Comparison of ENCODE assay signal across 8 mouse cellular contexts in genomic region chr14:73239291-73239690, GRCm38 (mm10). TPM values are rescaled to one million over a fixed set of nuclear protein-coding genes. Genes with fewer than 3 reads are reported as not detected.
DNase-seq lines count a peak whose midpoint lies in the region; ATAC-seq and TF ChIP-seq lines count a peak whose summit lies in the region.

No protein-coding gene starts in this region.

- H3K27ac ChIP-seq in embryonic facial prominence, embryonic 11.5 days (replicated peaks; ENCODE audit: low read depth, low read length) = peak overlapping the region; percentile 85
- H3K27ac ChIP-seq in hindbrain, embryonic 13.5 days = peak overlapping the region; percentile 90
- H3K27ac ChIP-seq in liver, embryonic 14.5 days = peak overlapping the region; percentile 12

- TF ChIP-seq EP300 in liver, embryonic 14.5 days (IDR thresholded peaks at IDR 0.05; ENCODE audit: low read depth) = no peak; the same call in 1 of the 2 replicates

- H3K4me2 ChIP-seq in embryonic facial prominence, embryonic 11.5 days (ENCODE audit: low read depth, low read length) = peak overlapping the region; percentile 39
- peak overlapping the region; percentile 56 for H3K4me2 ChIP-seq in hindbrain, embryonic 13.5 days
- peak overlapping the region; percentile 66 for H3K4me2 ChIP-seq in liver, embryonic 14.5 days (ENCODE audit: low read depth)

- H3K9ac ChIP-seq in embryonic facial prominence, embryonic 11.5 days (replicated peaks; ENCODE audit: low read length) = peak overlapping the region; percentile 73
- peak overlapping the region; percentile 62 for H3K9ac ChIP-seq in hindbrain, embryonic 13.5 days
- H3K9ac ChIP-seq in liver, embryonic 14.5 days (replicated peaks) = peak overlapping the region; percentile 54

- no peak; the same call in 1 of the 2 replicates for ATAC-seq in embryonic facial prominence, embryonic 11.5 days (replicated peaks; ENCODE audit: insufficient number of reproducible peaks, low FRiP score, low TSS enrichment, low read depth)
- no peak for ATAC-seq in hindbrain, embryonic 13.5 days (ENCODE audit: low FRiP score)
- ATAC-seq in liver, embryonic 14.5 days (ENCODE audit: insufficient read depth) = peak; percentile 48; the same call in 1 of the 2 replicates

- no peaks in the 10 kb centered on the region for H3K27me3 ChIP-seq in embryonic facial prominence, embryonic 11.5 days (ENCODE audit: control insufficient read depth, insufficient read depth, low read length)
- H3K27me3 ChIP-seq in hindbrain, embryonic 13.5 days = no peaks in the 10 kb centered on the region
- no peaks in the 10 kb centered on the region for H3K27me3 ChIP-seq in liver, embryonic 14.5 days (ENCODE audit: control insufficient read depth, insufficient read depth, low read length)

- peak; percentile 89 for DNase-seq in heart, adult 11 months
- no peak for DNase-seq in heart, adult 9 months (ENCODE audit: low spot score in 2 of 2)
- DNase-seq in embryonic facial prominence, embryonic 11.5 days (ENCODE audit: low spot score) = peak; percentile 69
- DNase-seq in liver, embryonic 14.5 days (ENCODE audit: low read depth in 3 of 3, low spot score in 3 of 3) = no peak
- peak; percentile 60 for DNase-seq in retina, postnatal 1 day
- no peak for DNase-seq in frontal cortex, postnatal 14 days (ENCODE audit: low spot score in 2 of 2)
- DNase-seq in gastrocnemius, adult 8-10 months (ENCODE audit: low spot score in 2 of 2) = no peak

- no peak for TF ChIP-seq CTCF in liver, embryonic 14.5 days (IDR thresholded peaks at IDR 0.05; ENCODE audit: low read depth)

- H3K36me3 ChIP-seq in embryonic facial prominence, embryonic 11.5 days (replicated peaks; ENCODE audit: control insufficient read depth, insufficient read depth, low read depth, low read length) = no peaks in the 10 kb centered on the region
- H3K36me3 ChIP-seq in hindbrain, embryonic 13.5 days = no peaks in the 10 kb centered on the region
- H3K36me3 ChIP-seq in liver, embryonic 14.5 days (replicated peaks; ENCODE audit: control insufficient read depth, insufficient read depth, low read depth) = peaks cover 2% of the 10 kb centered on the region

- H3K9me3 ChIP-seq in embryonic facial prominence, embryonic 11.5 days (replicated peaks; ENCODE audit: control insufficient read depth, low read length) = no peaks in the 10 kb centered on the region
- H3K9me3 ChIP-seq in hindbrain, embryonic 13.5 days = no peaks in the 10 kb centered on the region
- no peaks in the 10 kb centered on the region for H3K9me3 ChIP-seq in liver, embryonic 14.5 days (ENCODE audit: control insufficient read depth, low read length)

- under 1% methylated on average over 6 of the region's 6 CpGs for WGBS in embryonic facial prominence, embryonic 11.5 days
- WGBS in hindbrain, embryonic 13.5 days = under 1% methylated on average over 6 of the region's 6 CpGs
- WGBS in liver, embryonic 14.5 days (ENCODE audit: insufficient replicate concordance) = 2% methylated on average over 6 of the region's 6 CpGs

- peaks cover 4% of the 10 kb centered on the region; the same call in 1 of the 2 replicates for H3K4me1 ChIP-seq in embryonic facial prominence, embryonic 11.5 days (ENCODE audit: control insufficient read depth, insufficient read depth, low read length)
- peaks cover 17% of the 10 kb centered on the region for H3K4me1 ChIP-seq in hindbrain, embryonic 13.5 days (replicated peaks)
- H3K4me1 ChIP-seq in liver, embryonic 14.5 days (replicated peaks; ENCODE audit: control insufficient read depth in 2 of 2, insufficient read depth in 2 of 2, low read length in 1 of 2) = peaks cover 8 to 13% of the 10 kb centered on the region in 2 experiments

- peak overlapping the region; percentile 39 for H3K4me3 ChIP-seq in embryonic facial prominence, embryonic 11.5 days (ENCODE audit: low read depth, low read length)
- peak overlapping the region; percentile 50 for H3K4me3 ChIP-seq in hindbrain, embryonic 13.5 days
- H3K4me3 ChIP-seq in liver, embryonic 14.5 days (ENCODE audit: insufficient read depth in 1 of 2, low read depth in 2 of 2, low read length in 2 of 2) = peak overlapping the region; percentile 57 to 93

RNA-seq across cellular contexts. Expression of gene Lpar6, which starts 1.6 kb away (rescaled TPM):
- 19.0 and 22.4 TPM in 2 replicates for polyA plus RNA-seq in embryonic facial prominence, embryonic 11.5 days (2014; fragmentation: Nextera tagmentation; extraction: Ambion mirVana)
- 6.8 and 7.0 TPM in 2 replicates for polyA plus RNA-seq in hindbrain, embryonic 13.5 days (2015; fragmentation: Nextera tagmentation; extraction: Ambion mirVana)
- 1.8 and 2.3 TPM in 2 replicates for polyA plus RNA-seq in liver, embryonic 14.5 days (2012; rRNA removed)
- 3.2 and 4.1 TPM in 2 replicates for polyA plus RNA-seq in liver, embryonic 14.5 days (2014; fragmentation: Nextera tagmentation; extraction: Ambion mirVana)
- total RNA-seq in gastrocnemius, adult 8-10 months (2022) = under 1 TPM; 0.61 to 0.89 (median 0.76) TPM

Comparison
In these comparisons a context has a peak if more than half of its experiments do, and no peak if none do; other contexts are left out.
1. DNase-seq: peak in heart, adult 11 months (single experiment), embryonic facial prominence, embryonic 11.5 days (single experiment) and retina, postnatal 1 day (single experiment); none in heart, adult 9 months (0 of 2), liver, embryonic 14.5 days (0 of 3), frontal cortex, postnatal 14 days (0 of 2) and gastrocnemius, adult 8-10 months (0 of 2).
2. H3K27ac ChIP-seq: peak in every context shown above with its lines; median percentile 90 in hindbrain, embryonic 13.5 days; 85 in embryonic facial prominence, embryonic 11.5 days; 12 in liver, embryonic 14.5 days.
3. Peak in every context shown above with its lines, with median percentiles within 50 percentile points of each other: H3K4me2 ChIP-seq, H3K4me3 ChIP-seq and H3K9ac ChIP-seq.